Mouse (Mus musculus): ENCODE data around the gene Tmem219.

Gene Tmem219

DNA sequence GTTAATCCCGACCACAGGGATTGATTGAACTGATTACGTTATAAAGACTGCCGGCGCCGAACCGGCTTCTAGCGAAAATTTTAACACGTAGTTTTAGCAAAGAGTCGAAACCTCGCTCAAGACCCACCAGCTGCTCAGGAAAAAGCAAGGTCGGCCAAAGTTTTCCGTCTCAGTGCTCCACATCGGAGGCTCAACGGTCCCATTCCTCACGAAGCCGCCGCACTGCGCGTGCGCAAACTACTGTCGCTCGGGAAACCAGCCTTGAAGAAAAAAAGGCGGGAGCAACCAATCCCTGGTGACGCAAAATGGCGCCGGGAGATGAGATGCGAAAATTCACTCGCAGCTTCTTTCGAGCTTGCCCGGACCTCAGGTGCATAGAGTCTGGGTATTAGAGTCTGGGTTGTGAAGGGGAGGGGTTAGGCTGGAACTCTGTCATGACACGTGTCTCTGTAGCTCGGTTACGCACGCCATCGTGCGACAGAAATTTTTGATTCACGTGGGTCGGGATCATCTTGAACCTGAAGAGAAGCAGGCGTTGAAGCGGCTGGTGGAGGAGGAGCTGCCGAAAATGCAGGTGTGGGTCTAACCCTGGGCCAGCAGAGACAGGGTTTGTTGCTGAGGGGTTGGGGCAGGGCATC, 60.5 kb downstream of the Tmem219 start, which contains the start of gene Ino80e:
TSS of gene Ino80e (minus strand) at position 231 of the 638 bp plus-strand sequence.
- peak; percentile 97 for DNase-seq (ENCODE audit: low read depth, low spot score)

DNA sequence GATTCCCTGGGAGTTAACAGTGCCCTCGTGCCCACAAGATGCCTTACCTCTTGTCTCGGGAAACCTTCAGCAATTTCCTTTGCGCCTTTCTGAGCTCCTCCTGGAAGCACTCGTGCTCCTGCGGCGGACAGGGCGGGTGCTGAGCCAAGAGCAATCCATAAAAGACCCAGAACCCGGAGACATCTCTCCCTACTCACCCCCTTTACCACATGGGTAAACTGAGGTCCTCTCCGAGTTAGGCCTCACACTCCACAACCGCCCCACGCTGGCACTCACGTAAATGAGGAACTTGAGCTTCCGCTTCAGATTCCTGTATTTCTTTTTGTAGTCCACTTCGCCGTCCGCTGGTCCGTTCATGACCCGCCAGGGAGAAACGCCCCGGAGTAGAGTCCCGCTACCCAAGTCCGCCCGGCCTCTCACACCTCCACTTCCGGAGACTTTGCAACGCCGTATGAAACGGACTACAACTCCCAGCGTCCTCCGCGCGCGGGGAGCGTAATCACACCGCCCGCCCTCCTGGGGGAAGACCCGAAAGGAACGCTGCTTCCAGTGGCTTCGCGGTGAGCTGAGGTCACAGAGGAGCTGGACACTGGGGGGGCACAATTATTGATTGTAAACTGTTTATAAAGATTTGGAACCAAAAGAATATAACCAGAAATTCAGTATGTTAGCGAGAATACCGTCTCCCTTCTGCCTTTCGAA, 61.1 kb downstream of the Tmem219 start, which contains the start of gene Hirip3:
TSS of gene Hirip3 (plus strand) at position 544 of the 702 bp plus-strand sequence.
- peak; percentile 94 for DNase-seq (ENCODE audit: low read depth, low spot score)

DNA sequence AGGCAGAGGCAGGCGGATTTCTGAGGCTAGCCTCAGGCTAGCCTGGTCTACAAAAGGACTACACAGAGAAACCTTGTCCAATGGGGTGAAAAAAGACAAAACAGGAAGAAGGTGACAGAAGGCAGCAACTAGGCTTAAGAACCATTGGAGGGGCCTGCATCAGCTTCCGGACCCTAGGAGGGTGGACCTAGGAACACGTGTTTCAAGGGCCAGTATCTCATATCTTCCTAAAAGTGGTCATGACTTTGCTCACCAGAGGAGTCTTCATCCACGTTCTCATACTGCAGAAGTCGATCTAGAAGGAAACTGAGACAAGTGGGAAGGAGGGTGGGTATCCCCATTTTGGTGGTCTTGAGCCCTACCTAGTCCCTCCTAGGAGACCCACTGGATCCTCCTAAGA, 61.7 kb downstream of the Tmem219 start:
- no peak for DNase-seq (ENCODE audit: low read depth, low spot score)

DNA sequence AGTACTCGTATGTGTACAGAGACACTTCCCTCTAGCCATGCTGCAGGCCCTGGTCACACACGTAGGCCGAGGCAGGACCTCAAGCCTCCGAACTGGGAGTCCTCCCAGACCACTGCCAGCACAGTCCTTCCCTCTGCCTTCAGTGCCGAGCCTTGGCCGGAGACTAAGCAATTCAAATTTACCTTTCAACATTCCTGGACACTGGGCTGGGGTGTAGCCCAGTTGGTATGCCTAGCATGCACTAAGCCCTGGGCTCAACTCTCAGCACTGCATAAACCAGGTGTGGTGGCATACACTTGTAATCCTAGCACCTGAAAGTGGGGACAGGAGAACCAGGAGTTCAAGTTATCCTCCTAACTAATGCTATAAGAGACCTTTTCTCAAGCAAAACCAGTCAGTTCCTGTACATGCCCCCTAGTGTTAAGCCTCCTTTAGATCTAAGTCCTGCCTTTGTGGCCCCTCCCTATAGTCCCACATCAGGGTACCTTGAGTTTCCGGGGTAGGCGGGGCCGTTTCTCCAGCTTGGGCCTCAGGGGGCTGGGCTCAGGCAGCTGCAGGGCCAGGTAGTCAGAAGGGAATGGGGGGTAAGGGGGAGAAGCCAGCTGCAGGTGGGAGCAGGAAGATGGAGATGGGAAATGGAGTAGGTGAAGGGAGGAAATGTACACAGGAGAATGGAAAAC, 65.8 kb downstream of the Tmem219 start:
- DNase-seq (ENCODE audit: low read depth, low spot score), result no peak

DNA sequence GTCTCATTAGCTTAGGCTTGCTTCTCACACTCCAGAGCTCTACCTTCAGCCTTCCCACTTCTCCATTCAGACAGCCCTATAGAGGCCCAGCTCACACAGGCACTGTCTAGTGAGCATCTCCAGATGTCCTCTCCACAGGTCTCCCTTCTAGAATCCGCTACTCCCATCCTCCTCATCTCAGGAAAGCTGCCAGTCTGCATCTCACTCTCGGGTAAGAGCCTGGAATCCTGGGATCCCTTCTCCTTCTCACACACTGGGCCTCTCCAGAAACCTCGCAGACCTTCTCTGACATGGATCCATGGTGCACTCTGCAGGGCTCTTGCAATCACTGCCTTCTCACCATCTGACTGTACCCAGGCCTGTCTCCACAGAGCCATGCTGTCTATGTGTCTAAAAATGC, 67.1 kb downstream of the Tmem219 start:
- no peak for DNase-seq (ENCODE audit: low read depth, low spot score)

DNA sequence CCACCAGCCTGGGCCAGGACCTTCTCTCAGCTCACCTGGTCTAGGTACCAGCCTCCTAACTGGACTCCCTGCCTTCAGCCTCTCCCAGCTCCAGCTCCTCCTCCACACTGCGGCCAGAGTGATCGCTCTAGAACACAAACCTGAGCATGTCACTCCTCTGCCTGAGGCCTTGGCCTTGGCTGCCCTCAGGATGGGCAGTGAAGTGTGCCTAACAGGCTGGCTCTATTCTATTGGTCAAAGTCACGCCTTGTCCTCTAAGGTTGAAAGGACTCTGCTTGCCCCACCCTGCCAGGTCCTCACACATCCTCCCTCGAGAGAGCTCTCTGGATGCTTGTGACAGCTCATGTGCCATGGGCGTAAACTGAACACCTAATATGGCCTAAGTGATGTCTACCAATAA, 69.3 kb downstream of the Tmem219 start:
- DNase-seq (ENCODE audit: low read depth, low spot score), result no peak

DNA sequence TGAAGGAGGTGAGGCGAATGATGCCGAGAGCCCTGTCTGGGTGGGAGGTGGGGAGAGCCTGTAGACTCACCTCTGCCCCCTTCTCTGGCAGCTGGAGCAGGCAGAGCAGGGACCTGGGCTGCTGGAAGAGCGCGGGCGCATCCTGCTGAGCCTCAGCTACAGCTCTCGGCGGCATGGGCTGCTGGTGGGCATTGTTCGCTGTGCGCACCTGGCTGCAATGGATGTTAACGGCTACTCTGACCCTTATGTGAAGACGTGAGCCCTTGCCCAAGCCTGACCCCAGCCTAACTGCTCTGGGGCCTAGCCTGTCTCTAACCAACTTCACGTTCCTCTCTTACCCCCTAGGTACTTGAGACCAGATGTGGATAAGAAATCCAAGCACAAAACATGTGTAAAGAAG, 71.5 kb downstream of the Tmem219 start:
- no peak for DNase-seq (ENCODE audit: low read depth, low spot score)

DNA sequence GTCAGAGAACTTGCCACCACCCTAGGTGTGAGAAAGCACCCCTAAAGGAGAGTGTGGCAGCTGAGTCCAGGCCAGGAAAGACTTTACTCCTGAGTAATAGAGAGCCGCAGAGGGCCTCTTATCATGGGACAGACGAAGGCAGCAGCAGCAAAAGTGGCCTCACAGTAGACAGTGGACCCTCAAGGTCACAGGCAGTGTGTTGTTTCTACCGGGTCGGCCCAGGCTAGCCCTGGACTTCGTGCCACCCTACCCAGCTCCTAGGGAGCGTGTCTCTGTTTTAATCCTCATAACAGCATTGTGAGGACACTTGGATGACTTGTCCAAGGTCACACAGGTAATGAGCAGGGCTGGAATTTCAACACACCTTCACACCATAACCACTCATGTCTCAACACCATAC, 72.6 kb downstream of the Tmem219 start:
- no peak for DNase-seq (ENCODE audit: low read depth, low spot score)

DNA sequence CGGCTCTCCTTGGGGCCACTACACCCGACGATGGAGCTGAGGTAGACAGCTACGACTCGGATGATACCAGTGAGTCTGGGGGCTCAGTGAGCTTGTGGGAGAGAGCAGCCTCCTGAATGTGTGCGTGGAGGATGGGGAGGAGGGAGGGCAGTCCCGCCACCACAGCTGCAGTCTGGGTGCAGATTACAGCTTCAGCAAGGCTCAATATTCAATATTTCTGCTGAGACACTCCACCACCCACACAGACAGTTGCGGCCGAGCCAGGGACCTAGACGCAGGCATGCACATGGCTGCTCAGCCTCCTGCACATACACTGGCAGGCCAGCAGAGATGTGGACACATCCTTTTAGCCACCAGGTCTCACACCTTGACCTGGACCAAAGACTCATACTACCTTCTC, 73.9 kb downstream of the Tmem219 start:
- no peak for DNase-seq (ENCODE audit: low read depth, low spot score)

DNA sequence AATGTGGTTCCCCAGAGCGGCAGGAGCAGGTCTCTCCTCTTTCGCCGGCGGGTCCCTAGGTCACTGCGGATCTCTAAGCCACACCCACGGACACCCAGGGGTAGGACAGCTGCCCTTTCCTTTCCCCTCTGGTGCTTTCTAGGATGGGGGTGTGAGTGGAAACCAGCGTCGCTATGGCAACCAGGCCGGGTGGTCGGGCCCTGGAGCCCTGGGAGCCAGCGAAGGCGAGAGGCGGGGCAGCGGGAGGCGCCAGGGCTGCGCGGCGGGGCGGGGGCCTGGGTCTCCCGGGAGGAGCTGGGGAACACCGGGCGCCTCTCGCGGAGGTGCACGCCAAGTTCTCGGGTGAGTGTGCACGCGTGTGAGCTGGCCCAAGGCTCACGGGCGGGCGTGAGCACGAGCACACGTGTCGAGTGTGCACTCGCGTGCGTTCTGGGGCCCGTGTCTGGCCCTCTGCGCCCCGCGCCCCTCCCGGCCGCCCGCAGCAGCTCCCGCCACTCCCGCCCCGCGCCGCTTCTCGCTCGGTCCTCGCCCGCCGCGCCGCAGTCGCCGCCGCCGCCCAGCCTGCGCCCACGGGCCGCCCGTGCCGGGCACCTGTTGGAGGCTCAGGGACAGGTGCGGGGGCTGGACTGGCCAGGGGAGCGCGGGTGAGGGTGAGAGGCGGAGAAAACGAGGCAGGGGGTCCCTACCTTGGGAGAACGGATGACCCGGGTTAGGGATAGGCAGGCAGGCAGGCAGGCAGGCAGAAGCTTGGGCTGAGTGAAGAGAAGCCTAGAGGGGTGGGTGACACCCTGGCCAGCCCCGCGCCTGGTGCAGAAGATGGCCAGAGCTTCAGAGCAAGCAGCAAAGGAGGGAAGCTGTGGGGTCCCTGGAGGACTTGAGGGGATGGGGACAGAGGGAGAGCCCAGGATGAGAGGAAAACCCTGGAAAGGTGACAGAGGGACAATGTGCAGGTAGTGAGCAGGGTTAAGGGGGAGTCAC, 75.0 kb downstream of the Tmem219 start:
- peak; percentile 26 for DNase-seq (ENCODE audit: low read depth, low spot score)

DNA sequence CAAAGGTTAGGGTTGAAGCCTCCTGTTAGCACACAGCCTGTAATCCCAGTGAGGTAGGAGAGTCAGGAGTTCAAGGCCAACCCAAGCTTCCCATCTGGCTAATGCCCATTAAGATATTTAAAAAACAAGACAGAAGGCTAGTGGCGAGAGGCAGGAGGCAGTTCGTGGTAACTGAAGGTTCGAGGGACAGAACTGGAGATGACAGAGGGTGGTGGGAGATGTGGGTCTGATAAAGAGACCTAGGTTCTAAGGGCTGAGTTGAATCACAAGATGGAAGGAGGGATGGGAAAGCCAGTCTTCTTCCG, 75.6 kb downstream of the Tmem219 start, which contains the start of gene Doc2a:
TSS of gene Doc2a (plus strand) at position 301 of the 305 bp plus-strand sequence.
- DNase-seq (ENCODE audit: low read depth, low spot score), result no peak

DNA sequence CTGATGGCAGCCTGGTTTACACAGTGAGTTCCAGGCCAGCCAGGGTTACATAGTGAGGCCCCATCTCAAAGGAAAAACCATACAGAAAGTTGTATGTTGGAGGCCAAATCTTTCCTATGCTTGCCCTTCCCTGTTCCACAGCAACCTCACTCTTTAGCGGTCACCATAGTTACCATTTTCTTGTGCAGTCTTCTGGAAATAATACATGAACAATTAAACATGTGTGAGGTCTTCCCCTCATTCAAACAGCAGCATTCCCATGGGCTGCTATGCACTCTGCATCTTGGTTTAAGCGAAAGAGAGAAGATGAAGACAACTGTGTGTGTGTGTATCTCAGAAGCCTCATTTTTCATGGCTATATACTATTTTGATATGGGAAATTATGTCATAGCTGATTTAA, 77.2 kb downstream of the Tmem219 start:
- DNase-seq (ENCODE audit: low read depth, low spot score), result no peak

DNA sequence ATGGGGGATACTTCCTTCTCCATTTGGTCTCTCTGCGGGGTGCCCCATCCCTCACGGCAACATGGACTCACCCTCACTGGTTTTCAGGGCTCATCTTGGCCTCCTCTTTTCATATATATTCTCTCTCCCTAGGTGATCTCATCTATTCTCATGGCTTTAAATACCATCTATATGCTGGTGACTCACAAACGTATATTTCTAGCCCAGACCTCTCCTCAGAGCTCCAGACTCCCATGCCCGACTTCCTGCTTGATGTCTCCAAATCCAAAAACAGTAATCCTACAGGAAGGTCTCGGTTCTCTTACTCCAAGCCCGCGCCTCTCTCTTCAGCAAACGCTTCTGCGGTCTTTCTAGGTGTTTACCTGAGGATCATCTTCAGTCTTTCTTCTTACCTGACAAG, 79.4 kb downstream of the Tmem219 start:
- DNase-seq (ENCODE audit: low read depth, low spot score), result no peak

All from forelimb bud, embryonic 11.5 days (tissue).